Mouse (Mus musculus) liver, postnatal 0 days (tissue): ENCODE results near the gene Mfsd14a. TPM values are rescaled to one million over a fixed set of nuclear protein-coding genes. Genes with fewer than 3 reads are reported as not detected.
"Not testable (repeated sequence)": the region's sequence is repeated elsewhere in the genome, so short reads cannot be mapped to it uniquely, and the experiment has no call there.

Experiments used
- ATAC-seq: fragments of 200-750 bp; cut with Nextera tagmentation; 2 replicates; pipeline ENCODE4 v1.8.0; 2017; ENCODE audit warnings: mild to moderate bottlenecking, moderate library complexity
- DNase-seq: peaks from one replicate; pipeline ENCODE4 v3.0.0-alpha.2; 2016
- H3K27ac ChIP-seq: fragments of 300-500 bp; sonication (generic); 2 replicates; pipeline ENCODE4 v1.5.1; 2014; ENCODE audit warnings: antibody characterized with exemption, moderate library complexity, mild to moderate bottlenecking, low read depth
- H3K27me3 ChIP-seq: fragments of 300-500 bp; sonication (generic); 2 replicates; pipeline ENCODE4 v1.6.1; 2014; ENCODE audit warnings: low read length, control low read depth, mixed read lengths; ENCODE audit not compliant: insufficient read depth
- H3K36me3 ChIP-seq: fragments of 300-500 bp; sonication (generic); replicated peaks from 2 replicates; pipeline ENCODE4 v1.6.1; 2014; ENCODE audit warnings: mild to moderate bottlenecking, control low read depth, low read length, moderate library complexity, mixed read lengths; ENCODE audit not compliant: insufficient read depth
- H3K4me1 ChIP-seq: fragments of 300-500 bp; sonication (generic); 2 replicates; pipeline ENCODE4 v1.6.1; 2014; ENCODE audit warnings: antibody characterized with exemption, mild to moderate bottlenecking, control low read depth; ENCODE audit not compliant: insufficient read depth
- H3K4me2 ChIP-seq: fragments of 300-500 bp; sonication (generic); 2 replicates; pipeline ENCODE4 v1.6.1; 2014; ENCODE audit warnings: low read depth, mild to moderate bottlenecking, low read length, moderate library complexity, mixed read lengths
- H3K4me3 ChIP-seq: fragments of 300-500 bp; sonication (generic); 2 replicates; pipeline ENCODE4 v1.5.1; 2014; ENCODE audit warnings: low read depth, low read length
- H3K9ac ChIP-seq: fragments of 300-500 bp; sonication (generic); replicated peaks from 2 replicates; pipeline ENCODE4 v1.6.1; 2014; ENCODE audit warnings: mild to moderate bottlenecking, moderate library complexity
- H3K9me3 ChIP-seq: fragments of 300-500 bp; sonication (generic); 2 replicates; pipeline ENCODE4 v1.6.1; 2016; ENCODE audit warnings: mild to moderate bottlenecking, control low read depth, low read length, mixed read lengths
- CTCF ChIP-seq: sonication (generic); IDR thresholded peaks from 2 replicates; pipeline ENCODE4 v1.5.1; 2016; ENCODE audit warnings: antibody characterized with exemption, low read depth
- EP300 ChIP-seq: IDR thresholded peaks from 2 replicates; pipeline ENCODE4 v1.6.1; 2016; ENCODE audit warnings: antibody characterized with exemption, low read depth, mild to moderate bottlenecking
- WGBS: fragments of 180-500 bp; shearing (Covaris S2); extraction: QIAGEN DNeasy Blood & Tissue Kit; methylation state at CpG from one replicate; pipeline ENCODE4 v1.1.7; 2014; ENCODE audit not compliant: insufficient replicate concordance; 5-methylcytosine and 5-hydroxymethylcytosine counted together
- polyA plus RNA-seq: library from polyadenylated mRNA; unstranded; fragments of >200 nt; fragmentation: Nextera tagmentation; extraction: Ambion mirVana; gene quantifications from 2 replicates; pipeline ENCODE4 v1.2.1, GENCODE M21; 2015

Gene Mfsd14a
- polyA plus RNA-seq, 1 experiment from 2014 or later, result 30.5 TPM

- no peak overlapping the region for H3K9ac ChIP-seq
- DNase-seq, result no peak
- no peaks in the 10 kb centered on the region for H3K27me3 ChIP-seq
- no peaks in the 10 kb centered on the region for H3K9me3 ChIP-seq
- no peak overlapping the region for H3K27ac ChIP-seq
- no peak overlapping the region for H3K4me3 ChIP-seq
- H3K4me1 ChIP-seq, result 0 out of 2 replicates have a peak, but pooled peaks cover 3% of the 10 kb centered on the region
- no peak for ATAC-seq
- TF ChIP-seq EP300, result no peak
- no peak for TF ChIP-seq CTCF
- peaks cover 2% of the 10 kb centered on the region; the same call in 1 of the 2 replicates for H3K36me3 ChIP-seq
- 89% methylated on average over 4 of the region's 4 CpGs for WGBS
- H3K4me2 ChIP-seq, result no peak overlapping the region
Measured at GRCm38 (mm10) chr3:116701601-116702000, 39.1 kb upstream of the Mfsd14a start.

GRCm38 (mm10) chr3:116698786-116699185, 36.3 kb upstream of the Mfsd14a start:
- TF ChIP-seq CTCF, result peak; percentile 24; the same call in 1 of the 2 replicates
- no peak for TF ChIP-seq EP300
- H3K27me3 ChIP-seq, result no peaks in the 10 kb centered on the region
- no peak for DNase-seq
- no peak overlapping the region for H3K4me2 ChIP-seq
- H3K4me1 ChIP-seq, result 0 out of 2 replicates have a peak, but pooled peaks cover 6% of the 10 kb centered on the region
- no peaks in the 10 kb centered on the region for H3K9me3 ChIP-seq
- no peak overlapping the region for H3K9ac ChIP-seq
- H3K27ac ChIP-seq, result no peak overlapping the region
- H3K36me3 ChIP-seq, result peaks cover 3% of the 10 kb centered on the region; the same call in 1 of the 2 replicates
- no peak for ATAC-seq
- no peak overlapping the region for H3K4me3 ChIP-seq
- WGBS, result 63% methylated on average over 2 of the region's 2 CpGs

DNA sequence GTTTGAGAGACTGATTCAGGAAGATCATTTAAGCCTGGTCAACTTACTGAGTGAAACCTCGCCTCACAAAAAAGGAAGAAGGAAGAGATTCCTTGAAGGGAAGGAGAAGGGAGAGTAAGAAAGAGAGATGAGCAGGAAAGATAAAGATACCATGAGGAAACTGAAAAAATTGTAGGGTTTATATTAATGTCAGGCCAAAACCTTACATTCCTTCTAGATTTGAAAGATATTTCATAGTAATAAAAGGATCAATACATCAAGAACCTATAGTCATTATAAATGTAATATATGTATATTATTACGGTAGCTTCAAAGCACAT, 33.1 kb upstream of the Mfsd14a start:
- Histone ChIP-seq H3K9me3 (no peaks in the 10 kb centered on the region), H3K27ac (no peak overlapping the region), H3K4me3 (no peak overlapping the region), H3K36me3 (peaks cover 5% of the 10 kb centered on the region; the same call in 1 of the 2 replicates), H3K9ac (no peak overlapping the region), H3K27me3 (no peaks in the 10 kb centered on the region), H3K4me1 (peaks cover 8% of the 10 kb centered on the region; the same call in 1 of the 2 replicates), H3K4me2 (peak overlapping the region; percentile 56)
- 61% methylated on average over 2 of the region's 2 CpGs for WGBS
- TF ChIP-seq CTCF (no peak), EP300 (no peak)
- ATAC-seq, result no peak
- no peak for DNase-seq

GRCm38 (mm10) chr3:116694955-116695665, 32.6 kb upstream of the Mfsd14a start:
- peak overlapping the region; percentile 82 for H3K27ac ChIP-seq
- peak; percentile 52 for ATAC-seq
- H3K9ac ChIP-seq, result peak overlapping the region; percentile 50; the same call in 1 of the 2 replicates
- no peak overlapping the region for H3K4me3 ChIP-seq
- WGBS, result 61% methylated on average over 8 of the region's 8 CpGs
- H3K9me3 ChIP-seq, result no peaks in the 10 kb centered on the region
- H3K4me1 ChIP-seq, result peaks cover 8% of the 10 kb centered on the region; the same call in 1 of the 2 replicates
- no peaks in the 10 kb centered on the region for H3K27me3 ChIP-seq
- no peak for TF ChIP-seq EP300
- TF ChIP-seq CTCF, result no peak
- peaks cover 5% of the 10 kb centered on the region; the same call in 1 of the 2 replicates for H3K36me3 ChIP-seq
- DNase-seq, result no peak
- peak overlapping the region; percentile 56 for H3K4me2 ChIP-seq

DNA sequence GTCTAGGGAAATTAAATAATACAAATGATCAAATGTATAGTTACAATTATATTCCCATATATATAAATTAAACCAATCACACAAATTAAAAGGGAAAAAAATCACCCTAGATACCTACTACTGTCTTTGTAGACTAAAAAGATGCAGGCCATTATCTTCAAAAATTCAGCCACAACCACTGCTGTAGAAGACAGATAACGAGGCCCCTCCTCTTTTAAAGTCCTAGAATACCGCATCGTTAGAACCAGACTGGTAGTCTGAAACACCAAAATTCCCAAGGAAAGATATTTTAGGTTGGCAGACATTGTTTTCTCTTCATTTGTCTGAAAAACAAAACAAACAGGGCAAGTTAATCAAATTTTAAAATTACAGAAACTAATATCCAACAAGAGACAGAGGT, 31.8 kb upstream of the Mfsd14a start:
- DNase-seq, result peak; percentile 29

GRCm38 (mm10) chr3:116681160-116681559, 18.7 kb upstream of the Mfsd14a start, which contains the start of gene Gm43191:
TSS of gene Gm43191 (minus strand) at chr3:116681260.
- DNase-seq (no peak), ATAC-seq (no peak)
- no peaks in the 10 kb centered on the region for H3K9me3 ChIP-seq
- H3K4me2 ChIP-seq, result no peak within 1 kb of the TSS
- H3K27me3 ChIP-seq, result no peaks in the 10 kb centered on the region
- no peak within 1 kb of the TSS for H3K4me3 ChIP-seq
- no peaks in the 10 kb centered on the region for H3K4me1 ChIP-seq
- WGBS, result 97% methylated on average over 1 of the region's 1 CpGs
- H3K36me3 ChIP-seq, result peaks cover 13% of the 10 kb centered on the region; the same call in 1 of the 2 replicates
- TF ChIP-seq EP300 (no peak), CTCF (no peak)
- H3K9ac ChIP-seq, result no peak within 1 kb of the TSS
- no peak within 1 kb of the TSS for H3K27ac ChIP-seq

More for the DNA sequence above, 31.8 kb upstream of the Mfsd14a start:
- WGBS, result 49% methylated on average over 3 of the region's 3 CpGs
- TF ChIP-seq EP300 (peak; percentile 96), CTCF (no peak)
- Histone ChIP-seq H3K27ac (peak overlapping the region; percentile 82), H3K4me2 (peak overlapping the region; percentile 56), H3K36me3 (peaks cover 5% of the 10 kb centered on the region; the same call in 1 of the 2 replicates), H3K4me3 (no peak overlapping the region), H3K27me3 (no peaks in the 10 kb centered on the region), H3K4me1 (peaks cover 8% of the 10 kb centered on the region; the same call in 1 of the 2 replicates), H3K9me3 (no peaks in the 10 kb centered on the region), H3K9ac (peak overlapping the region; percentile 26; the same call in 1 of the 2 replicates)
- peak; percentile 92 for ATAC-seq

GRCm38 (mm10) chr3:116664281-116664680, 1.8 kb upstream of the Mfsd14a start:
- WGBS, result 86% methylated on average over 9 of the region's 9 CpGs
- H3K9me3 ChIP-seq, ATAC-seq, H3K27me3 ChIP-seq, H3K9ac ChIP-seq, H3K36me3 ChIP-seq, H3K4me2 ChIP-seq, H3K27ac ChIP-seq, H3K4me3 ChIP-seq, DNase-seq: not testable (repeated sequence)
- H3K4me1 ChIP-seq, result peaks cover 20% of the 10 kb centered on the region
